Comparison of ENCODE assay signal across 21 mouse cellular contexts in the genomic region with DNA sequence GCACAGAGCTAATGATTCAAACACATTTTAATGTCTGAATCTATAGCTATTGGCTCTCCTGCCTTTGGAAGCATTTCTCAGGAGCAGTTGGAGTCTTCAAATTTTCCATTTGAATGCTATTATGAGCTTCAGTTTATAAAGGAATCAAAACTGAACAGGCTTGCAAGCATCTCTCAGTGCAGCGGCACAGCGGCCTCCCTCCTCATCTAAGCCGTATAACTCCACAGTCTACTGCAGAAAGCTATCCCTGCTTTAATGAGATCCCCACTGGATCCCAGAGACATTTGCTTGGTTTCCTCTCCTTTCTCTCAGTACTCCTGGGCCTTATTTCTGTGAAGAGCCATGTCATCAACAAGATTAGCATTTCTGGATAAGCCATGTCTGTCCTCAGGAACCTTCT. TPM values are rescaled to one million over a fixed set of nuclear protein-coding genes. Genes with fewer than 3 reads are reported as not detected.
DNase-seq lines count a peak whose midpoint lies in the region; ATAC-seq and TF ChIP-seq lines count a peak whose summit lies in the region.
"Had no signal": no experiment of that assay in that cellular context is flagged by ENCODE, and none has a peak within 500 bp of the region (broad histone marks: within the 10 kb centered on the region; RNA-seq: fewer than 3 reads in every experiment).

No protein-coding gene starts in this region.

- no peaks in the 10 kb centered on the region for H3K9me3 ChIP-seq in hindbrain, embryonic 14.5 days (ENCODE audit: control insufficient read depth, low read length)
- H3K9me3 ChIP-seq in hindbrain, postnatal 0 days (ENCODE audit: low read length): no peaks in the 10 kb centered on the region
- peaks cover 5% of the 10 kb centered on the region; the same call in 1 of the 2 replicates for H3K9me3 ChIP-seq in neural tube, embryonic 13.5 days
- H3K9me3 ChIP-seq: embryonic facial prominence, embryonic 13.5 days; forebrain, embryonic 12.5 days; heart, embryonic 10.5 days had no signal

- peak overlapping the region; percentile 50; the same call in 1 of the 2 replicates for H3K27ac ChIP-seq in hindbrain, embryonic 14.5 days
- H3K27ac ChIP-seq in hindbrain, postnatal 0 days: no peak overlapping the region
- H3K27ac ChIP-seq in left cerebral cortex, adult 2 months: peak overlapping the region; percentile 55; the same call in 1 of the 2 replicates
- peak overlapping the region; percentile 74 for H3K27ac ChIP-seq in neural tube, embryonic 13.5 days (replicated peaks)
- H3K27ac ChIP-seq: embryonic facial prominence, embryonic 13.5 days; forebrain, embryonic 12.5 days; heart, embryonic 10.5 days had no signal

- H3K4me3 ChIP-seq in hindbrain, embryonic 14.5 days (replicated peaks; ENCODE audit: low read length): no peak overlapping the region
- H3K4me3 ChIP-seq in hindbrain, postnatal 0 days (ENCODE audit: low read length): no peak overlapping the region
- H3K4me3 ChIP-seq in left cerebral cortex, adult 2 months: no peak overlapping the region
- no peak overlapping the region for H3K4me3 ChIP-seq in neural tube, embryonic 13.5 days
- H3K4me3 ChIP-seq: embryonic facial prominence, embryonic 13.5 days; forebrain, embryonic 12.5 days; heart, embryonic 10.5 days had no signal

- ATAC-seq in hindbrain, embryonic 14.5 days (ENCODE audit: low FRiP score): 0 out of 2 replicates have a peak, but pooled peaks have one; percentile 15
- ATAC-seq in hindbrain, postnatal 0 days: no peak
- ATAC-seq in neural tube, embryonic 13.5 days (ENCODE audit: low read depth): no peak
- ATAC-seq: inflammation-experienced regulatory T-cells, adult 6 months; intestine, postnatal 0 days had no signal

- TF ChIP-seq CTCF in hindbrain, postnatal 0 days (IDR thresholded peaks at IDR 0.05; ENCODE audit: low read depth): no peak
- TF ChIP-seq CTCF in left cerebral cortex, adult 2 months (IDR thresholded peaks at IDR 0.05): no peak

- 0 out of 2 replicates have a peak, but pooled peaks cover 4% of the 10 kb centered on the region for H3K4me1 ChIP-seq in hindbrain, embryonic 14.5 days (replicated peaks; ENCODE audit: control insufficient read depth, insufficient read depth, low read length)
- no peaks in the 10 kb centered on the region for H3K4me1 ChIP-seq in hindbrain, postnatal 0 days (ENCODE audit: insufficient read depth, low read length)
- peaks cover 16% of the 10 kb centered on the region for H3K4me1 ChIP-seq in neural tube, embryonic 13.5 days (replicated peaks)
- H3K4me1 ChIP-seq: heart, embryonic 10.5 days had no signal

- WGBS in hindbrain, embryonic 14.5 days: 65% methylated on average over 3 of the region's 3 CpGs
- WGBS in hindbrain, postnatal 0 days: 53% methylated on average over 3 of the region's 3 CpGs
- 61% methylated on average over 3 of the region's 3 CpGs for WGBS in neural tube, embryonic 13.5 days

- no peaks in the 10 kb centered on the region for H3K36me3 ChIP-seq in hindbrain, embryonic 14.5 days (replicated peaks; ENCODE audit: control insufficient read depth, insufficient read depth)
- H3K36me3 ChIP-seq in hindbrain, postnatal 0 days (ENCODE audit: insufficient read depth, low read length): no peaks in the 10 kb centered on the region
- no peaks in the 10 kb centered on the region for H3K36me3 ChIP-seq in neural tube, embryonic 13.5 days
- H3K36me3 ChIP-seq: embryonic facial prominence, embryonic 13.5 days; forebrain, embryonic 12.5 days; heart, embryonic 10.5 days had no signal

- no peaks in the 10 kb centered on the region for H3K27me3 ChIP-seq in hindbrain, embryonic 14.5 days (ENCODE audit: control insufficient read depth, insufficient read depth, low read length)
- no peaks in the 10 kb centered on the region for H3K27me3 ChIP-seq in hindbrain, postnatal 0 days (ENCODE audit: insufficient read depth, low read length)
- H3K27me3 ChIP-seq in neural tube, embryonic 13.5 days: no peaks in the 10 kb centered on the region
- H3K27me3 ChIP-seq: embryonic facial prominence, embryonic 13.5 days; forebrain, embryonic 12.5 days had no signal

- H3K4me2 ChIP-seq in hindbrain, embryonic 14.5 days (replicated peaks): no peak overlapping the region
- H3K4me2 ChIP-seq in hindbrain, postnatal 0 days (ENCODE audit: low read depth, low read length): no peak overlapping the region
- H3K4me2 ChIP-seq in neural tube, embryonic 13.5 days: no peak overlapping the region
- H3K4me2 ChIP-seq: embryonic facial prominence, embryonic 13.5 days; forebrain, embryonic 12.5 days had no signal

- intact Hi-C loops in left cerebral cortex, adult 2 months (cut with DNase I): loop anchor here (5.0 kb wide), 1 partner anchor 199 kb away; no protein-coding TSS in a partner anchor

- no peak for DNase-seq in hindbrain, embryonic 14.5 days (ENCODE audit: low spot score)
- no peak for DNase-seq in hindbrain, postnatal 0 days (ENCODE audit: low spot score)
- DNase-seq in left cerebral cortex, adult 2 months (ENCODE audit: extremely low spot score in 1 of 2, low spot score in 2 of 2): no peak
- DNase-seq in left cerebral cortex, adult 11 months (ENCODE audit: low spot score): no peak
- no peak for DNase-seq in neural tube, embryonic 10.5 days (ENCODE audit: extremely low spot score, low spot score)
- no peak for DNase-seq in kidney, adult 9 months
- DNase-seq: adrenal gland, adult 8-10 months; adrenal gland, postnatal 36 days; cerebellum, adult 11-12 months; cerebellum, adult 9-10 months; cerebellum, postnatal 36 days; gastrocnemius, postnatal 10 days; heart, adult 18-20 months; heart, postnatal 10 days; heart, postnatal 4 days had no signal

- 0 out of 2 replicates have a peak overlapping the region, but pooled peaks have one; percentile 5 for H3K9ac ChIP-seq in hindbrain, embryonic 14.5 days
- H3K9ac ChIP-seq in hindbrain, postnatal 0 days (replicated peaks; ENCODE audit: low read length): no peak overlapping the region
- H3K9ac ChIP-seq in neural tube, embryonic 13.5 days: no peak overlapping the region
- H3K9ac ChIP-seq: embryonic facial prominence, embryonic 13.5 days; forebrain, embryonic 12.5 days had no signal

RNA-seq across cellular contexts. Expression of gene Tmx1, which starts 45.2 kb away (rescaled TPM):
- 108 and 117 TPM in 2 replicates for polyA plus RNA-seq in hindbrain, embryonic 14.5 days (2014; fragmentation: Nextera tagmentation; extraction: Ambion mirVana)
- 57.5 and 61.6 TPM in 2 replicates for total RNA-seq in hindbrain, postnatal 0 days (2014; rRNA removed)
- polyA plus RNA-seq in hindbrain, postnatal 0 days (2015; fragmentation: Nextera tagmentation; extraction: Ambion mirVana): 132 and 134 TPM in 2 replicates
- total RNA-seq in left cerebral cortex, adult 2 months (2021): 10 to 100 TPM; 29.0 to 31.5 TPM
- 139 and 155 TPM in 2 replicates for polyA plus RNA-seq in neural tube, embryonic 13.5 days (2015; fragmentation: Nextera tagmentation; extraction: Ambion mirVana)
